Mouse (Mus musculus): ENCODE data around the gene Tbc1d17.

DNA sequence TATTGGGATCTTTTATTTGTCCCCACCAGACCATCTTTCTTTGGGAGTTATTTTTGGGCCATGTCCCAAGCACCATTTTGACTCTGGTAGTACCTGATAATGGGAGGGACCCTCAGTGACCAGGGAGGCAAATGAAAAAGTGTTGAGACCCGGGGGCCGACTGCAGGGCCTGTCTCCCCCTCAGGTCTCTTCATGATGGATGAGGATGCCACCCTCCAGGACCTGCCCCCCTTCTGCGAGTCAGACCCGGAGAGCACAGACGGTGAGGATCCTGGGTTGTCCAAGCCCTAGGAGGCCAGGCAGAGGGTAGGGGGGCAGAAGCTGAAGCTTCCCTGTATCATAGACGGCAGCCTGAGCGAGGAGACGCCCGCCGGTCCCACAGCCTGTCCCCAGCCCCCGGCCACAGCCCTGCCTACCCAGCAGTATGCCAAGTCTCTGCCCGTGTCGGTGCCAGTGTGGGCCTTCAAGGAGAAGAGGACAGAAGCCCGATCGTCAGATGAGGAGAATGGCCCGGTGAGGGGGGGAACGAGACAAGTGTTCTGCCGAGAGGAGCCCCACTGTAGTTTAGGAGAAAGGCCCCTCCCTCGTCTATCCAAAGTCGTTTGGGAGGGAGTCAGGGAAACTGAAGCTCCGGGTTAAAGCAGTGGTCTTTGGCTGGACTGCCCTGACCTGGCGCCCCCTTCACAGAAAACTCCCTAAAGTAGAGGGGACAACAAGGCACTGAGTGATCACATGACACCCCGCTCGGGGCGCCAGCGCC lies 4.9 kb upstream of the Tbc1d17 start:
- TF ChIP-seq FLI1 (IDR thresholded peaks at IDR 0.05; ENCODE audit: low read length) = no peak
- TF ChIP-seq GATA1 (IDR thresholded peaks at IDR 0.05; ENCODE audit: borderline replicate concordance, low read length) = no peak

Measured in megakaryocyte, embryonic 14.5 days (primary cell).